Mouse (Mus musculus): ENCODE results near the gene Gab1. TPM values are rescaled to one million over a fixed set of nuclear protein-coding genes. Genes with fewer than 3 reads are reported as not detected.

Gab1 gene
- polyA plus RNA-seq, 1 experiment from 2014 or later, result 14.0 TPM

- ATAC-seq (ENCODE audit: low FRiP score, low read depth), result no peak
- Histone ChIP-seq H3K9ac (no peak overlapping the region), H3K4me3 (no peak overlapping the region), H3K9me3 (no peaks in the 10 kb centered on the region), H3K27ac (replicated peaks) (no peak overlapping the region), H3K4me1 (replicated peaks) (peaks cover 25% of the 10 kb centered on the region), H3K27me3 (no peaks in the 10 kb centered on the region), H3K4me2 (no peak overlapping the region), H3K36me3 (no peaks in the 10 kb centered on the region)
Measured at GRCm38 (mm10) chr8:80832534-80832933, 47.8 kb downstream of the Gab1 start.

GRCm38 (mm10) chr8:80831876-80832524, 48.3 kb downstream of the Gab1 start:
- no peak overlapping the region for H3K27ac ChIP-seq (replicated peaks)
- ATAC-seq (ENCODE audit: low FRiP score, low read depth), result no peak
- no peak overlapping the region for H3K4me2 ChIP-seq
- H3K36me3 ChIP-seq, result no peaks in the 10 kb centered on the region
- H3K4me1 ChIP-seq (replicated peaks), result peaks cover 25% of the 10 kb centered on the region
- WGBS, result 95% methylated on average over 5 of the region's 5 CpGs
- H3K9ac ChIP-seq, result no peak overlapping the region
- H3K9me3 ChIP-seq, result no peaks in the 10 kb centered on the region
- H3K27me3 ChIP-seq, result no peaks in the 10 kb centered on the region
- H3K4me3 ChIP-seq, result no peak overlapping the region

- Histone ChIP-seq H3K4me2 (peak overlapping the region; percentile 6; the same call in 1 of the 2 replicates), H3K4me3 (no peak overlapping the region), H3K36me3 (no peaks in the 10 kb centered on the region), H3K27me3 (no peaks in the 10 kb centered on the region), H3K27ac (replicated peaks) (peak overlapping the region; percentile 31), H3K9ac (no peak overlapping the region), H3K9me3 (no peaks in the 10 kb centered on the region), H3K4me1 (replicated peaks) (peaks cover 25% of the 10 kb centered on the region)
- 61% methylated on average over 11 of the region's 11 CpGs for WGBS
- ATAC-seq (ENCODE audit: low FRiP score, low read depth), result peak; percentile 70
Measured at GRCm38 (mm10) chr8:80830724-80831566, 49.4 kb downstream of the Gab1 start.

GRCm38 (mm10) chr8:80830141-80830540, 50.2 kb downstream of the Gab1 start:
- WGBS, result 52% methylated on average over 7 of the region's 7 CpGs
- no peak overlapping the region for H3K9ac ChIP-seq
- H3K36me3 ChIP-seq, result no peaks in the 10 kb centered on the region
- no peak for ATAC-seq (ENCODE audit: low FRiP score, low read depth)
- H3K27ac ChIP-seq (replicated peaks), result peak overlapping the region; percentile 31
- H3K27me3 ChIP-seq, result no peaks in the 10 kb centered on the region
- no peaks in the 10 kb centered on the region for H3K9me3 ChIP-seq
- H3K4me2 ChIP-seq, result peak overlapping the region; percentile 6; the same call in 1 of the 2 replicates
- no peak overlapping the region for H3K4me3 ChIP-seq
- peaks cover 25% of the 10 kb centered on the region for H3K4me1 ChIP-seq (replicated peaks)

- no peak overlapping the region for H3K27ac ChIP-seq (replicated peaks)
- no peaks in the 10 kb centered on the region for H3K36me3 ChIP-seq
Measured at GRCm38 (mm10) chr8:80826996-80827395, 53.3 kb downstream of the Gab1 start.

GRCm38 (mm10) chr8:80825136-80825535, 55.2 kb downstream of the Gab1 start:
- Histone ChIP-seq H3K4me3 (no peak overlapping the region), H3K36me3 (no peaks in the 10 kb centered on the region), H3K27ac (replicated peaks) (no peak overlapping the region), H3K27me3 (no peaks in the 10 kb centered on the region), H3K9me3 (no peaks in the 10 kb centered on the region), H3K4me2 (no peak overlapping the region), H3K9ac (no peak overlapping the region), H3K4me1 (replicated peaks) (peaks cover 23% of the 10 kb centered on the region)
- WGBS, result 61% methylated on average over 4 of the region's 4 CpGs
- ATAC-seq (ENCODE audit: low FRiP score, low read depth), result no peak; the same call in 1 of the 2 replicates

More at GRCm38 (mm10) chr8:80826996-80827395, 53.3 kb downstream of the Gab1 start:
- no peak overlapping the region for H3K4me2 ChIP-seq
- no peak for ATAC-seq (ENCODE audit: low FRiP score, low read depth)
- H3K4me3 ChIP-seq, result no peak overlapping the region
- no peaks in the 10 kb centered on the region for H3K9me3 ChIP-seq
- H3K9ac ChIP-seq, result no peak overlapping the region
- peaks cover 36% of the 10 kb centered on the region for H3K4me1 ChIP-seq (replicated peaks)
- H3K27me3 ChIP-seq, result no peaks in the 10 kb centered on the region
- 76% methylated on average over 7 of the region's 7 CpGs for WGBS

GRCm38 (mm10) chr8:80824426-80824825, 55.9 kb downstream of the Gab1 start:
- Histone ChIP-seq H3K36me3 (no peaks in the 10 kb centered on the region), H3K9ac (no peak overlapping the region), H3K27me3 (no peaks in the 10 kb centered on the region), H3K9me3 (no peaks in the 10 kb centered on the region), H3K4me1 (replicated peaks) (peaks cover 20% of the 10 kb centered on the region; the same call in 1 of the 2 replicates), H3K4me2 (no peak overlapping the region), H3K27ac (replicated peaks) (no peak overlapping the region), H3K4me3 (no peak overlapping the region)
- WGBS, result 42% methylated on average over 5 of the region's 5 CpGs
- ATAC-seq (ENCODE audit: low FRiP score, low read depth), result no peak

- no peak overlapping the region for H3K4me3 ChIP-seq
- no peaks in the 10 kb centered on the region for H3K9me3 ChIP-seq
- H3K4me1 ChIP-seq (replicated peaks), result peaks cover 20% of the 10 kb centered on the region; the same call in 1 of the 2 replicates
- ATAC-seq (ENCODE audit: low FRiP score, low read depth), result 0 out of 2 replicates have a peak, but pooled peaks have one; percentile 32
- H3K4me2 ChIP-seq, result no peak overlapping the region
- H3K36me3 ChIP-seq, result no peaks in the 10 kb centered on the region
- 67% methylated on average over 5 of the region's 5 CpGs for WGBS
- no peaks in the 10 kb centered on the region for H3K27me3 ChIP-seq
- no peak overlapping the region for H3K9ac ChIP-seq
- H3K27ac ChIP-seq (replicated peaks), result no peak overlapping the region
Measured at GRCm38 (mm10) chr8:80823250-80823649, 57.1 kb downstream of the Gab1 start.

- Histone ChIP-seq H3K4me2 (no peak overlapping the region), H3K9me3 (no peaks in the 10 kb centered on the region), H3K27me3 (no peaks in the 10 kb centered on the region), H3K4me1 (replicated peaks) (peaks cover 18% of the 10 kb centered on the region; the same call in 1 of the 2 replicates), H3K4me3 (no peak overlapping the region), H3K9ac (no peak overlapping the region), H3K36me3 (no peaks in the 10 kb centered on the region), H3K27ac (replicated peaks) (no peak overlapping the region)
- WGBS, result 84% methylated on average over 12 of the region's 12 CpGs
- ATAC-seq (ENCODE audit: low FRiP score, low read depth), result no peak
Measured at GRCm38 (mm10) chr8:80821367-80822225, 58.7 kb downstream of the Gab1 start.

GRCm38 (mm10) chr8:80818978-80819377, 61.3 kb downstream of the Gab1 start:
- ATAC-seq (ENCODE audit: low FRiP score, low read depth), result no peak
- H3K4me2 ChIP-seq, result no peak overlapping the region
- H3K27me3 ChIP-seq, result no peaks in the 10 kb centered on the region
- no peaks in the 10 kb centered on the region for H3K36me3 ChIP-seq
- no peaks in the 10 kb centered on the region for H3K9me3 ChIP-seq
- WGBS, result 87% methylated on average over 6 of the region's 6 CpGs
- no peak overlapping the region for H3K9ac ChIP-seq
- H3K4me3 ChIP-seq, result no peak overlapping the region
- no peak overlapping the region for H3K27ac ChIP-seq (replicated peaks)
- peaks cover 18% of the 10 kb centered on the region for H3K4me1 ChIP-seq (replicated peaks)

- Histone ChIP-seq H3K9ac (no peak overlapping the region), H3K27ac (replicated peaks) (no peak overlapping the region), H3K27me3 (no peaks in the 10 kb centered on the region), H3K4me3 (no peak overlapping the region), H3K9me3 (no peaks in the 10 kb centered on the region), H3K4me1 (replicated peaks) (peaks cover 11% of the 10 kb centered on the region), H3K36me3 (no peaks in the 10 kb centered on the region), H3K4me2 (no peak overlapping the region)
- ATAC-seq (ENCODE audit: low FRiP score, low read depth), result no peak
- WGBS, result 83% methylated on average over 2 of the region's 2 CpGs
Measured at GRCm38 (mm10) chr8:80817065-80817464, 63.3 kb downstream of the Gab1 start.

Data from hindbrain, embryonic 15.5 days (tissue).